Mouse (Mus musculus): Measurements from ENCODE around the gene Wdr46. TPM values are rescaled to one million over a fixed set of nuclear protein-coding genes. Genes with fewer than 3 reads are reported as not detected.
"Not testable (repeated sequence)": the region's sequence is repeated elsewhere in the genome, so short reads cannot be mapped to it uniquely, and the experiment has no call there.

The Wdr46 gene
- 14.3 and 15.7 TPM in 2 replicates for total RNA-seq (2014; rRNA removed)
- polyA plus RNA-seq (2015; fragmentation: Nextera tagmentation; extraction: Ambion mirVana), result 14.6 and 17.3 TPM in 2 replicates

DNA sequence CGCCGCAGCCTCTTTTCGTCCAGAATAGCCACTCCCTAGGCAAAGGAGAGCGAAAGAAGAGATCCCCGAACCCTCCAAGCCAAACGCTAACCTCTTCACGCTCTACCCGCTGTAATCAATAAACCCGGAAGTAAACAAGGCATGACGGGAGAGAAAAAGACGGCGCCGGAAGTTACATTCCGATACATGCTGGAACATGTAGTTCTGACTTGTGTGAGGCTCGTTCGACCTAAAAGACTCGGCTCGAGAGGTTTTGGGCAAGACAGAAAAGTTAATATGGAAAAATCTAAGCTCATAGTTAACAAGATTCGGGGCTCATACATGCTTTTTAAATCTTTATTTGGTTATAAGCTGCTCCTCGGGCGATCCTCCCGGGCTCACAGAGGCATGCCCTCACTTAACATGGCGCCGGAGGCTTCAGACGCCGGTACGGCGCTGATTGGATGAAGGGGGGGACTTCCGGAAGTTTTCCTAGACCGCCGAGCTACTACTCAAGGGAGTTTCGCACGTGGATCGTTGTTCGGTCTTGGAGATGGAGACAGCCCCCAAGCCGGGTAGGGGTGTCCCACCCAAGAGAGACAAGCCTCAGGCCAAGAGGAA, at the start of gene Wdr46, which contains the start of gene Pfdn6:
Gene Wdr46, plus strand, starts transcription at position 455 of the 600 bp plus-strand sequence.
Gene Pfdn6, minus strand, starts transcription at position 138 of the 600 bp plus-strand sequence.
- TF ChIP-seq CTCF (IDR thresholded peaks at IDR 0.05), result no peak

DNA sequence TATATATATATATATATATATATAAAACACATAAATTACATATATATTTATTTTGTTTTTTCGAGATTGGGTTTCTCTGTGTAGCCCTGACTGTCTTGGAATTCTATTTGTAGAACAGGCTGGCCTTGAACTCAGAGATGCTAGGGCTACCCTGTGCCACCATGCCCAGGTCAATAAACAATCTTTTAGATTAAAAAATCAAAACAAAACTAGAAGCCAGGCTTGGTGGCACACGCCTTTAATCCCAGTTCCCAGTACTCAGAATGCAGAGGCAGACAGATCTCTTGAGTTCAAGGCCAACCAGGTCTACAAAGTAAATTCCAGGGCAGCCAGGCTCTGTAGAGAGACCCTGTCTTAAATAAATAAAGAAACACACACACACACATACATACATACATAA, 49.1 kb upstream of the Wdr46 start:
- WGBS, result 68% methylated on average over 2 of the region's 2 CpGs
- no peaks in the 10 kb centered on the region for H3K9me3 ChIP-seq (ENCODE audit: low read length)
- no peak overlapping the region for H3K4me2 ChIP-seq (ENCODE audit: low read depth, low read length, poor library complexity, severe bottlenecking)
- H3K27me3 ChIP-seq (ENCODE audit: insufficient read depth, low read length), result no peaks in the 10 kb centered on the region
- no peaks in the 10 kb centered on the region for H3K36me3 ChIP-seq (ENCODE audit: insufficient read depth, low read length)
- DNase-seq (ENCODE audit: low spot score) (no peak), ATAC-seq (ENCODE audit: low FRiP score) (no peak)
- no peak overlapping the region for H3K4me3 ChIP-seq (ENCODE audit: low read depth, low read length)
- no peaks in the 10 kb centered on the region for H3K4me1 ChIP-seq (ENCODE audit: insufficient read depth, low read length)
- TF ChIP-seq CTCF (IDR thresholded peaks at IDR 0.05), result no peak
- no peak overlapping the region for H3K27ac ChIP-seq (ENCODE audit: low read depth, low read length)
- no peak overlapping the region for H3K9ac ChIP-seq (replicated peaks; ENCODE audit: low read length, poor library complexity, severe bottlenecking)

More for the DNA sequence above, at the start of gene Wdr46, which contains the start of gene Pfdn6:
- ATAC-seq (ENCODE audit: low FRiP score) (peak; percentile 91), DNase-seq (ENCODE audit: low spot score) (peak; percentile 94)
- Histone ChIP-seq H3K9me3 (ENCODE audit: low read length) (no peaks in the 10 kb centered on the region), H3K27me3 (ENCODE audit: insufficient read depth, low read length) (no peaks in the 10 kb centered on the region), H3K36me3 (ENCODE audit: insufficient read depth, low read length) (peaks cover 25% of the 10 kb centered on the region), H3K4me3 (ENCODE audit: low read depth, low read length) (peak within 1 kb of the TSS; percentile 72), H3K27ac (ENCODE audit: low read depth, low read length) (no peak within 1 kb of the TSS), H3K9ac (replicated peaks; ENCODE audit: low read length, poor library complexity, severe bottlenecking) (peak within 1 kb of the TSS; percentile 65), H3K4me1 (ENCODE audit: insufficient read depth, low read length) (peaks cover 16% of the 10 kb centered on the region), H3K4me2 (ENCODE audit: low read depth, low read length, poor library complexity, severe bottlenecking) (peak within 1 kb of the TSS; percentile 98)
- under 1% methylated on average over 36 of the region's 36 CpGs for WGBS

DNA sequence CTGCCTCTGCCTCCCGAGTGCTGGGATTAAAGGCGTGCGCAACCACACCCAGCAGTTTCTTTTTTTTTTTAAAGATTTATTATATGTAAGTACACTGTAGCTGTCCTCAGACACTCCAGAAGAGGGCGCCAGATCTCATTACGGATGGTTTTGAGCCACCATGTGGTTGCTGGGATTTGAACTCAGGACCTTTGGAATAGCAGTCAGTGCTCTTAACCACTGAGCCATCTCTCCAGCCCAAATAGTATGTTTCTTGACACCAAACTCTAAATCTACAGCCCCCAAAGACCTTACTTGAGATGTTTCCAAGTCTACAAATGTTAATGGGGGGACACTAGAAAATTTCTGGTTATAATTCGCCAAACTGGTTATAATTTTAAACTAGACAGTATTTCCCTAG, 48.6 kb upstream of the Wdr46 start:
- not testable (repeated sequence) for DNase-seq (ENCODE audit: low spot score); H3K27ac ChIP-seq (ENCODE audit: low read depth, low read length); H3K9ac ChIP-seq (replicated peaks; ENCODE audit: low read length, poor library complexity, severe bottlenecking); ATAC-seq (ENCODE audit: low FRiP score); H3K4me2 ChIP-seq (ENCODE audit: low read depth, low read length, poor library complexity, severe bottlenecking); H3K4me1 ChIP-seq (ENCODE audit: insufficient read depth, low read length); H3K9me3 ChIP-seq (ENCODE audit: low read length); H3K4me3 ChIP-seq (ENCODE audit: low read depth, low read length); H3K36me3 ChIP-seq (ENCODE audit: insufficient read depth, low read length); H3K27me3 ChIP-seq (ENCODE audit: insufficient read depth, low read length)
- TF ChIP-seq CTCF (IDR thresholded peaks at IDR 0.05), result peak; percentile 18; the same call in 1 of the 2 replicates
- WGBS, result 69% methylated on average over 6 of the region's 6 CpGs

DNA sequence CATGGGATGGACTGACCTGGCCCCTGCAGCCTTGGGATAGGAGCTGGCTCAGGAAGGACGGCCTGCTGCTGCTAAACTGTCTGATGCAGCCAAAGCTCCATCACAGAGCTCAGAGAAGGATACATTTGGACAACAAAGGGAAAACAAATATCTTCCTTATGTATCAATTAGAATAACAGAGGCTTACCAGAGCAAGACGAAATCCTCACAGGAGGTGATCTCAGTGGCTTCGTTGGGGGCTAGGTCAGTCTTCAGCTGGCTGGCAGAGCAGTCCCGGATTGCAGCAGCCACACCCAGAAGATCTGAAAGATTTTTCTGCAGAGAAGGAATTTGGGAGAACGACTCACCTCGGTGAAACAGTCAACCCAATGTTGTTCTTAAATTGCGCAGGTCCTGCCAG, 48.0 kb upstream of the Wdr46 start:
- Histone ChIP-seq H3K4me3 (ENCODE audit: low read depth, low read length) (no peak overlapping the region), H3K9me3 (ENCODE audit: low read length) (no peaks in the 10 kb centered on the region), H3K4me1 (ENCODE audit: insufficient read depth, low read length) (no peaks in the 10 kb centered on the region), H3K9ac (replicated peaks; ENCODE audit: low read length, poor library complexity, severe bottlenecking) (no peak overlapping the region), H3K27me3 (ENCODE audit: insufficient read depth, low read length) (no peaks in the 10 kb centered on the region), H3K4me2 (ENCODE audit: low read depth, low read length, poor library complexity, severe bottlenecking) (no peak overlapping the region), H3K27ac (ENCODE audit: low read depth, low read length) (no peak overlapping the region), H3K36me3 (ENCODE audit: insufficient read depth, low read length) (no peaks in the 10 kb centered on the region)
- DNase-seq (ENCODE audit: low spot score) (no peak), ATAC-seq (ENCODE audit: low FRiP score) (no peak)
- TF ChIP-seq CTCF (IDR thresholded peaks at IDR 0.05), result no peak
- 17% methylated on average over 7 of the region's 7 CpGs for WGBS

DNA sequence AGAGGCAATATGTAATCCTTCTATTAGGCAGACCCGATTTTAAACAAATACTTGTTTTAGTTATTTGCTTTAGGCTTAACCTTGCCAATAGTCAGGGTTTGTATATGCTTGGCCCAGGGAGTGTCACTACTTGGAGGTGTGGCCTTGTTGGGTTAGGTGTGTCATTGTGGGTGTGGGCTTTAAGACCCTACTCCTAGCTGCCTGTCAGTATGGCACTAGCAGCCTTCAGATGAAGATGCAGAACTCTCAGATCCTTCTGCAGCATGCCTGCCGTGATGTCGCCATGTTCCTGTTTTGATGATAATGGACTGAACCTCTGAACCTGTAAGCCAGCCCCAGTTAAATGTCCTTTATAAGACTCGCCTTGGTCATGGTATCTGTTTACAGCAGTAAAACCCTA, 47.4 kb upstream of the Wdr46 start:
- not testable (repeated sequence) for H3K9me3 ChIP-seq (ENCODE audit: low read length); DNase-seq (ENCODE audit: low spot score); H3K27ac ChIP-seq (ENCODE audit: low read depth, low read length); H3K9ac ChIP-seq (replicated peaks; ENCODE audit: low read length, poor library complexity, severe bottlenecking); H3K4me2 ChIP-seq (ENCODE audit: low read depth, low read length, poor library complexity, severe bottlenecking); H3K36me3 ChIP-seq (ENCODE audit: insufficient read depth, low read length); ATAC-seq (ENCODE audit: low FRiP score); H3K4me3 ChIP-seq (ENCODE audit: low read depth, low read length); H3K4me1 ChIP-seq (ENCODE audit: insufficient read depth, low read length); H3K27me3 ChIP-seq (ENCODE audit: insufficient read depth, low read length)
- WGBS, result 79% methylated on average over 4 of the region's 4 CpGs

DNA sequence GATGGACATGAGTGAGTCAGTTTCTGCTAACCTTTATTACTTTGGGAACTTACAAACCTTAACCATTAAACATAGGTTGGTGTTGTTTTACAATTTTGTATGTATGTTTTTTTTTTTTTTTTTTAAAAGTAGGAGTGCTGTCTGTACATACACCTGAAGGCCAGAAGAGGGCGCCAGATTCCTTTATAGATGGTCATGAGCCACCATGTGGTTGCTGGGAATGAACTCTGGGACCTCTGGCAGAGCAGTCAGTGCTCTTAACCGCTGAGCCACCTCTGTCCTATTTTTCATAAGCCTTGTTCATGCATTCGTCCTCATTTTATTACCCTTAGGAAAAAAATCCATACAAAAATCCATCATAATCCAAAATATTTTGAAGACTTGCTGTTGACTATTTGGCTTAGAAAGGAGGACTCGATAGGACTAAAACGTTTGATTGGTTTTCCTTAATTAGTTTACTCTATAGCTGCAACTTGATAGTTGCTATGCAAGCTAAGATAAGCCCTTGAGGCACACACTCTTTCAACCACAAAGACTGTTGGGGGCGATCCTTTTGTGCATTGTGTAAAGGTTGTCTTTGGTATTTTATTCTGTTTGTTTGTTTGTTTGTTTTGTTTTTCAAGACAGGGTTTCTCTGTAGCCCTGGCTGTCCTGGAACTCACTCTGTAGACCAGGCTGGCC, 43.2 kb upstream of the Wdr46 start:
- DNase-seq (ENCODE audit: low spot score) (peak; percentile 67), ATAC-seq (ENCODE audit: low FRiP score) (no peak)
- 46% methylated on average over 6 of the region's 6 CpGs for WGBS
- H3K4me3 ChIP-seq (ENCODE audit: low read depth, low read length), result no peak overlapping the region
- H3K9ac ChIP-seq (replicated peaks; ENCODE audit: low read length, poor library complexity, severe bottlenecking), result no peak overlapping the region
- no peaks in the 10 kb centered on the region for H3K4me1 ChIP-seq (ENCODE audit: insufficient read depth, low read length)
- H3K27me3 ChIP-seq (ENCODE audit: insufficient read depth, low read length), result no peaks in the 10 kb centered on the region
- H3K9me3 ChIP-seq (ENCODE audit: low read length), result no peaks in the 10 kb centered on the region
- peak; percentile 69 for TF ChIP-seq CTCF (IDR thresholded peaks at IDR 0.05)
- H3K27ac ChIP-seq (ENCODE audit: low read depth, low read length), result no peak overlapping the region
- H3K4me2 ChIP-seq (ENCODE audit: low read depth, low read length, poor library complexity, severe bottlenecking), result no peak overlapping the region
- no peaks in the 10 kb centered on the region for H3K36me3 ChIP-seq (ENCODE audit: insufficient read depth, low read length)

DNA sequence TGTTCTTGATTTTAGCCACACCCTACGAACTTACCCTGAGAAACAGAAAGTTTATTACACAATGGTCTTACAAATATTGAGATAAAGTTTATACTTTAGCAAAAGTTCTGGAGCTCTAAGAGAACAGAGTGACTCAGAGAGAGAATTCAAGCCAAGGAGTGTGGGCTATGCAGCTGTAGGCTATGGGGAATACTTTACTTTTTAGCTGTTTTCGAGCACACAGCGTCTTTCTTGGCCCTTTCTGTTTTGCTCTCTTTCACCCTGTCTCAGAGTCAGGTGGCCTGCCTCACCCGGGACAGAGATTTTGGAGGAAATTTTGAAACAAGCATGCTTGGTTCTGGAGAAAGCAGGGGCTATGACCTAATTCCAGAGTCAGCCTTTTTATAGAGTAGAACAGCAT, 42.3 kb upstream of the Wdr46 start:
- 85% methylated on average over 4 of the region's 4 CpGs for WGBS

More for the DNA sequence above, 42.3 kb upstream of the Wdr46 start:
- not testable (repeated sequence) for H3K4me3 ChIP-seq (ENCODE audit: low read depth, low read length); H3K4me2 ChIP-seq (ENCODE audit: low read depth, low read length, poor library complexity, severe bottlenecking); DNase-seq (ENCODE audit: low spot score); H3K27me3 ChIP-seq (ENCODE audit: insufficient read depth, low read length); ATAC-seq (ENCODE audit: low FRiP score); H3K9me3 ChIP-seq (ENCODE audit: low read length); H3K9ac ChIP-seq (replicated peaks; ENCODE audit: low read length, poor library complexity, severe bottlenecking); H3K4me1 ChIP-seq (ENCODE audit: insufficient read depth, low read length); H3K27ac ChIP-seq (ENCODE audit: low read depth, low read length); H3K36me3 ChIP-seq (ENCODE audit: insufficient read depth, low read length)
